Mouse (Mus musculus) CD4-positive, CD25-positive, alpha-beta regulatory T cell (primary cell): Measurements from ENCODE around the gene Gm12800. TPM values are rescaled to one million over a fixed set of nuclear protein-coding genes. Genes with fewer than 3 reads are reported as not detected.

Experiments used
- polyA plus RNA-seq: library from polyadenylated mRNA; unstranded; fragments of 100-300 nt; shearing (Covaris generic); gene quantifications from one replicate; pipeline ENCODE4 v1.2.1, GENCODE M21; 2017

Gene Gm12800
- not detected for polyA plus RNA-seq

GRCm38 (mm10) chr4:101908821-101909220 is at the start of gene Gm12800:
Gene Gm12800 (plus strand): TSS chr4:101909121.

GRCm38 (mm10) chr4:101893656-101894420 is 15.1 kb upstream of the Gm12800 start, which contains the start of gene C130073F10Rik:
Gene C130073F10Rik (minus strand): TSS chr4:101893789.

GRCm38 (mm10) chr4:101940107-101940506 is 31.2 kb downstream of the Gm12800 start, which contains the start of gene Gm12794:
Gene Gm12794 (plus strand): TSS chr4:101940407.

Other genes with a start within 250 kb of the Gm12800 start
- 0.36 TPM for gene Lepr, start 191.7 kb upstream of the Gm12800 start, polyA plus RNA-seq
- gene B020004J07Rik, start 65.1 kb upstream of the Gm12800 start, polyA plus RNA-seq, result not detected
- not detected for gene C130073F10Rik, start 15.3 kb upstream of the Gm12800 start, polyA plus RNA-seq
- gene Gm12794, start 31.3 kb downstream of the Gm12800 start, polyA plus RNA-seq, result not detected
- gene Gm12790, start 71.9 kb downstream of the Gm12800 start, polyA plus RNA-seq, result not detected
- not detected for gene Gm12789, start 77.5 kb downstream of the Gm12800 start, polyA plus RNA-seq
- 71.4 TPM for gene Pde4b, start 178.4 kb downstream of the Gm12800 start, polyA plus RNA-seq